15 mouse cellular contexts compared by ENCODE assay signal in the genomic region with DNA sequence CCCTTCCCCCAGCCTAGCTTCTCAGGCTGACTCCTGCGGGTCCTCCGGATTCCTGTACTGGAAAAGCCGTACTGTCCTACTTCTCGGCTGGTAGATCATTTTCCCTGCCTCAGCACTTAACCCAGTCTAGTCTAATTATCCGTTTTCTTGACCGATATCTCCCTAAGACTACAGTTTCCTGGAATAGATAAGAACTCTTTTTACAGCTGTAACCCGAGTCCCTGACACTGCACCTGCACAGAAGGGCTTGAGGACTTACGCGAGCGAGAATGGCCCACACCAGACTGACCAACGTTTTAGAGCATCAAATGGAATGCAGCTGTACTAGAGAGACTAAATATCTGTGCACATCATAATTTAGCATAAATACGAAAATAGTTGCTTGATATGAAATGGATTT. TPM values are rescaled to one million over a fixed set of nuclear protein-coding genes. Genes with fewer than 3 reads are reported as not detected.
A peak's percentile ranks its signal among the peaks of the same experiment; 100 is the strongest.
DNase-seq lines count a peak whose midpoint lies in the region; ATAC-seq and TF ChIP-seq lines count a peak whose summit lies in the region.
"Had no signal": no experiment of that assay in that cellular context is flagged by ENCODE, and none has a peak within 500 bp of the region (broad histone marks: within the 10 kb centered on the region; RNA-seq: fewer than 3 reads in every experiment).

No protein-coding gene starts in this region.

- TF ChIP-seq CTCF in intestine, postnatal 0 days (IDR thresholded peaks at IDR 0.05; ENCODE audit: low read depth): no peak

- H3K4me3 ChIP-seq in heart, embryonic 16.5 days (ENCODE audit: low read length): no peak overlapping the region
- H3K4me3 ChIP-seq in limb, embryonic 12.5 days (replicated peaks): no peak overlapping the region
- H3K4me3 ChIP-seq in limb, embryonic 10.5 days: no peak overlapping the region
- H3K4me3 ChIP-seq in intestine, postnatal 0 days (ENCODE audit: low read depth, low read length): 0 out of 2 replicates have a peak overlapping the region, but pooled peaks have one; percentile 0
- H3K4me3 ChIP-seq: gastrocnemius, adult 2 months; myocyte had no signal

- 18% methylated on average over 12 of the region's 12 CpGs for WGBS in heart, embryonic 16.5 days
- WGBS in limb, embryonic 12.5 days: 16% methylated on average over 12 of the region's 12 CpGs
- 28% methylated on average over 12 of the region's 12 CpGs for WGBS in limb, embryonic 10.5 days
- 18% methylated on average over 12 of the region's 12 CpGs for WGBS in intestine, postnatal 0 days

- H3K4me1 ChIP-seq in heart, embryonic 16.5 days (ENCODE audit: control insufficient read depth, insufficient read depth, low read length): peaks cover 4% of the 10 kb centered on the region; the same call in 1 of the 2 replicates
- H3K4me1 ChIP-seq in limb, embryonic 12.5 days (replicated peaks): peaks cover 3% of the 10 kb centered on the region; the same call in 1 of the 2 replicates
- H3K4me1 ChIP-seq in limb, embryonic 10.5 days: peaks cover 4% of the 10 kb centered on the region; the same call in 1 of the 2 replicates
- H3K4me1 ChIP-seq in intestine, postnatal 0 days (replicated peaks; ENCODE audit: control insufficient read depth, insufficient read depth, low read length): no peaks in the 10 kb centered on the region

- H3K36me3 ChIP-seq in heart, embryonic 16.5 days (ENCODE audit: control insufficient read depth, insufficient read depth): no peaks in the 10 kb centered on the region
- H3K36me3 ChIP-seq in limb, embryonic 12.5 days: no peaks in the 10 kb centered on the region
- no peaks in the 10 kb centered on the region for H3K36me3 ChIP-seq in limb, embryonic 10.5 days
- no peaks in the 10 kb centered on the region for H3K36me3 ChIP-seq in intestine, postnatal 0 days (ENCODE audit: control insufficient read depth, insufficient read depth)

- no peak for DNase-seq in heart, postnatal 10 days
- no peak for DNase-seq in limb, embryonic 10.5 days (ENCODE audit: low spot score)
- peak; percentile 20 for DNase-seq in embryo, embryonic 9.5 days (ENCODE audit: extremely low spot score)
- DNase-seq in urinary bladder, postnatal 14 days (ENCODE audit: low spot score): no peak
- DNase-seq: cerebellum, postnatal 25 days; gastrocnemius, adult 2 months; right cerebral cortex, postnatal 25 days; thymus, adult 2 months had no signal

- peak overlapping the region; percentile 26; the same call in 1 of the 2 replicates for H3K4me2 ChIP-seq in heart, embryonic 16.5 days (ENCODE audit: low read depth, low read length)
- H3K4me2 ChIP-seq in limb, embryonic 12.5 days: peak overlapping the region; percentile 26
- H3K4me2 ChIP-seq in intestine, postnatal 0 days (replicated peaks; ENCODE audit: low read depth): peak overlapping the region; percentile 56

- H3K27ac ChIP-seq in heart, embryonic 16.5 days (ENCODE audit: low read length): no peak overlapping the region
- H3K27ac ChIP-seq in limb, embryonic 12.5 days: no peak overlapping the region
- H3K27ac ChIP-seq in limb, embryonic 10.5 days: no peak overlapping the region
- no peak overlapping the region for H3K27ac ChIP-seq in intestine, postnatal 0 days (ENCODE audit: low read depth, low read length)
- H3K27ac ChIP-seq: gastrocnemius, adult 2 months had no signal

- intact Hi-C loops in heart, postnatal 10 days (cut with DNase I): no loop called here

- H3K9me3 ChIP-seq in heart, embryonic 16.5 days (replicated peaks; ENCODE audit: control insufficient read depth, low read length): no peaks in the 10 kb centered on the region
- H3K9me3 ChIP-seq in limb, embryonic 12.5 days: no peaks in the 10 kb centered on the region
- no peaks in the 10 kb centered on the region for H3K9me3 ChIP-seq in limb, embryonic 10.5 days (replicated peaks)
- no peaks in the 10 kb centered on the region for H3K9me3 ChIP-seq in intestine, postnatal 0 days (ENCODE audit: control insufficient read depth)

- H3K9ac ChIP-seq in heart, embryonic 16.5 days (ENCODE audit: low read length): no peak overlapping the region
- H3K9ac ChIP-seq in limb, embryonic 12.5 days (replicated peaks): no peak overlapping the region
- no peak overlapping the region for H3K9ac ChIP-seq in intestine, postnatal 0 days (ENCODE audit: low read depth, low read length)

- ATAC-seq in heart, embryonic 16.5 days (replicated peaks; ENCODE audit: extremely low read depth, insufficient read depth, low FRiP score): no peak
- ATAC-seq in limb, embryonic 12.5 days (ENCODE audit: insufficient number of reproducible peaks, insufficient read depth, low FRiP score, low TSS enrichment, low read depth): no peak
- peak; percentile 51; the same call in 1 of the 2 replicates for ATAC-seq in intestine, postnatal 0 days
- ATAC-seq: activated CD4-positive, CD25-positive, alpha-beta regulatory T cell, adult 4 months; forebrain, embryonic 14.5 days; lung, postnatal 0 days had no signal

- H3K27me3 ChIP-seq in heart, embryonic 16.5 days (ENCODE audit: control insufficient read depth, insufficient read depth, low read length): no peaks in the 10 kb centered on the region
- no peaks in the 10 kb centered on the region for H3K27me3 ChIP-seq in limb, embryonic 12.5 days
- no peaks in the 10 kb centered on the region for H3K27me3 ChIP-seq in limb, embryonic 10.5 days (ENCODE audit: low read depth, poor library complexity, severe bottlenecking)
- H3K27me3 ChIP-seq in intestine, postnatal 0 days (replicated peaks; ENCODE audit: control insufficient read depth, insufficient read depth, low read length): no peaks in the 10 kb centered on the region

RNA-seq across cellular contexts. Expression of a gene that starts 14.6 kb away (rescaled TPM):
- polyA plus RNA-seq in heart, embryonic 16.5 days (2015; fragmentation: Nextera tagmentation; extraction: Ambion mirVana): 2.7 TPM in 2 replicates
- 10 to 100 TPM; 24.2 to 25.3 TPM for total RNA-seq in heart, postnatal 10 days (2021)
- 6.0 and 6.1 TPM in 2 replicates for polyA plus RNA-seq in limb, embryonic 12.5 days (2016; fragmentation: Nextera tagmentation; extraction: Ambion mirVana)
- polyA plus RNA-seq in limb, embryonic 10.5 days (2016; fragmentation: Nextera tagmentation; extraction: Ambion mirVana): 5.2 and 6.0 TPM in 2 replicates
- polyA plus RNA-seq in intestine, postnatal 0 days (2015; fragmentation: Nextera tagmentation; extraction: Ambion mirVana): 1.6 and 2.0 TPM in 2 replicates

RNA-seq across cellular contexts. Expression of a gene that starts 20.2 kb away (rescaled TPM):
- 0.25 and 1.1 TPM in 2 replicates for polyA plus RNA-seq in heart, embryonic 16.5 days (2015; fragmentation: Nextera tagmentation; extraction: Ambion mirVana)
- 10 to 100 TPM; 43.1 to 45.6 TPM for total RNA-seq in heart, postnatal 10 days (2021)
- 0.33 and 0.59 TPM in 2 replicates for polyA plus RNA-seq in limb, embryonic 12.5 days (2016; fragmentation: Nextera tagmentation; extraction: Ambion mirVana)
- polyA plus RNA-seq in limb, embryonic 10.5 days (2016; fragmentation: Nextera tagmentation; extraction: Ambion mirVana): 0.24 and 0.28 TPM in 2 replicates
- polyA plus RNA-seq in intestine, postnatal 0 days (2015; fragmentation: Nextera tagmentation; extraction: Ambion mirVana): 0.35 and 0.52 TPM in 2 replicates
